Mouse (Mus musculus): ENCODE results near the gene Elmo1. TPM values are rescaled to one million over a fixed set of nuclear protein-coding genes. Genes with fewer than 3 reads are reported as not detected.

The Elmo1 gene
- total RNA-seq, 4 experiments from 2014 or later = 7.0 to 9.4 (median 7.7) TPM

DNA sequence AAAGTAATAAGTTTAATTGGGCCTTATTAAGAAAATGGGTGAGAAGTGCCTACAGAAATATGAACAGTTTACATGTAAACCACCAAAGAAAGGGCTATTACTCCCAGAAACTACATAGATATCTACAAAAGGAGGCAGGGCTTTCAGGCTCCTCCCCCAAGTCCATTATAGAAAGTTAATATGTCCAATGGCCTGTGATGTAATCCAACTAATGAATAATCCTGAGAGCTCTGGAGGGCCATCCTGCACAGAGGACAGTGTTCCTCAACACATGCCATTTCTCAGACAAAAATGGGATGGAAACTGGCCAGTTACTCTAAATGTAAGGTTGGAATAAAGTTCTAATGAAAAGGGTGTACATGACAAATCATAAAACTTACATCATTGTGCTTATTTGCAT lies 373.8 kb downstream of the Elmo1 start:
- DNase-seq (ENCODE audit: low spot score) = no peak

DNA sequence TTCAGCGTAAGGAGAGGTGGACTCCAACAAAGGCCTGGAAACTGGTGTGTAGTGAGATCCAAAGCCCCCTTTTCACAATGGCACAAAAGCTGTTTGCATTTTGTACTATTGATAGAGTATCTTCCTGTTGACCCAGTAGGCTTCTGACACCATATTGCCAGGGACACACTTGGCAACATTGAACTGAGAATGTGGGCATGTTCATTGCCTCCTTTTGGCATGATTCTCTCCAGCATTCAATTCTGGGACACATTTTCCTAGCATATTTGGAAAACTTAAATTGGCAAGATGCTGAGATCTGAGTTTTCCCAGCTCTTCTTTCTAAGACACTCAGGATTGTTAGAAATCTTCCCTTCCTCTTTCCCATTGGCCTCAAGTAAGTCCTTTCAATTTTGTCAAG lies 377.0 kb downstream of the Elmo1 start:
- no peak for DNase-seq (ENCODE audit: low spot score)

DNA sequence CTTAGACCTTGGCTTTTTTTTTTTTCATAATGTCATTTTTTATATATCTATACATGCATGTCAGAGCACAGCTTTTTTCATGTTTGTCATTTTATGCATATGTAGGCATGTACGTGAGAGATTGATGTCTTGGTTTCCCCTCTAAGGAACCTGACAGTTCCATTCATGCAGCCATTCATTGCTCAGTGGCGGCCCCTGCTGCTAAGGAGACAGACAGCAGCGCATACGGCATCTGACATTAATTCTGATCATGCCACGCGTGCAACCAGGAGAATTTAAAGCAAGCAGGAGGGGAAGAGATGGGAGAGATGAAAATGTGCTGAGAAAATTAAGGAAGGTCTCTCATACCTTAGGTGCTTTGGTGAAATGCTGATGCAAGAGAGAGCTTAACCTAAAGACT lies 381.3 kb downstream of the Elmo1 start:
- DNase-seq (ENCODE audit: low spot score) = peak; percentile 59

DNA sequence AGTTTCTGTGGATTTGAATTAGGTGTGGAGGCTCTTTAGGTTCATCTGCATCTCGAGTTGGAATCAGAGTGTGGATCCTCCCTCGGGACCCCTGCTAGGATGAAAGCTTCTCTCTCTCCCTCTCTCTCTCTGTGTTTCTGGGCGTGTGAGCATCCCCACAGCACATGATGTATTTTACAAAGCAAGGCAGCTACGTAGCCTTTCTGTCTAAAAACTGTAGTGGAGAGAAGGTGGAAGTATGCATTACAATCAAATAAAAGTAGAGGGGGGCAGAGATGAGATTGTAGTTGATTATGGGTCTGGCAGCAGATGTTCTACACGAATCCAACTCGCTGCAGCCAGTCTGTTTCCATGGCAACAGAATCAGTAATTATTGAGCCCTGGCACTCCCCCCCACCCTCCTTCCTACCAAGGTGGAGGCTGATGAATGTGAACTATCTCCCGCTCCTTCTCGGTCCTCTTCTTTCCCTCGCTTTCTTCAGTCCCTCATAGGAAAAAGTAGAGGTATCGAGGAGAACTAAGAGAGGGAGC lies 382.0 kb downstream of the Elmo1 start:
- DNase-seq (ENCODE audit: low spot score) = no peak

DNA sequence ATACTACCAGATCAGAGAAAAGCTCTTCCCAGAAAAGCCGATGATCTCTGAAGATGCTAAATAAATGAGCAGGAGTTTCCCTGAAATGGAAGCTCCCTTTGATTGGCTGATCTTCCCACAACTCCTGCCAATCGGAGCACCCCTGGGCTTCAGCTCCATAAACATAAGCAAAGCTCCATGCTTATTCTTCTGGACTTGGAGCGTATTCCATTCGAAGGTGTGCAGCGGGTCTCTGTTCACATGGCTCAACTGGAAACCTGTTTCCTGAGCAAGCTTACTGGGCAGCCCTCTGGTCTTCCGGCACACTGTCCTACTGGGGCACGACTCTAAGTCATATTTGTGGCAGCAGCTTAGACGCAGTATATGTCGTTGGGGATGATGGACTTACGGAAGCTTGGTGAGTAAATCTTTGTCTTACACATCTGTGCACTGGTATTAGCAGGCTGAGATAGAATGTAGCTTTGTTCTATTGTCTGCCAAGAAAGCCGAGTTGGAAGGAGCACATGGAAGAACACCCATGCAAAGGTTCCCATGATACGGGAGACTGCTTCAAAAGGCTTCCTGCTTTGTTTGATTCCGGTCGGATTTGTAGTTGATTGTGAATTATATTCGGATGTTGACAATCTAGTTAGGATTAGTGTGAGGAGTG lies 382.6 kb downstream of the Elmo1 start:
- DNase-seq (ENCODE audit: low spot score) = no peak

DNA sequence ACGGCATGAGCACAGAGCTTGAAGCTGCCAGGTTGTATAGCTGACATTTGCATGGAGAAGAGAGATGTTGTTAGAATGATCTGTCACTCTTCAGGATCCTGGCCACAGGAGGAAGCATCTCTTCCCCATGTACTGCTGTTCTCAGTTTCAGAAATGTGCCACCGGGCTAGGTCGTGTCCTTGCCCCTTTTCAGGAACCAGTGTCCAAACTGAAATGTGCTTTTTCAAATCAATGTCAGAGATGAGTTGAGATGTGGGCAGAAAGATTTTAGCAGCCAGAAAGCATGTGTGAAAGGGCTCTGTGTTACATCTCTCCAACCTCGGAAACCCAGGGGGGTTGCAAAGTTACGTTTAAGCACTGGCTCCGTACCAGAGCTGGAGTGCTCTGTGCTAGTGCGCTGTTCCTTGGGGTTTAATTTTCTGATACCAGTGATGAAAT lies 383.3 kb downstream of the Elmo1 start:
- DNase-seq (ENCODE audit: low spot score) = no peak

DNA sequence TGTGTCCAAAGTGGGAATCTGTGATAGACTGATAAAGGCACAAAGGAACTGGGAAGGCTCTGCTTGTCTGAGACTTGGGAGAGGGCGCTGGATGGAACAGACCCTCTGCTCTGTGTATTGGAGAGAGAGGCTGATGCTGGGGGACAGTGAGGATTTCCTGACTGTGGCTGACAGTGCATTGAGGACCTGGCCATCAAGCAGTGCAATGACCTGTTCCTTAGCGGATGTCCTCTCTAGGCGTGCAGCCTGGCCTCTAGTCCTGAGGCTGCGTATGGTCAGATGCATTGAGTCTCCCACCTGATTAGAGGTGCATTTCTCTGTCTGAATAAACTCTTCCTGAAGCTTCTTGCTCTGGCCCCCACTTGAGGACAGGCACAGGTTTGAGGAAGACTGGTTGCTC lies 384.2 kb downstream of the Elmo1 start:
- no peak for DNase-seq (ENCODE audit: low spot score)

DNA sequence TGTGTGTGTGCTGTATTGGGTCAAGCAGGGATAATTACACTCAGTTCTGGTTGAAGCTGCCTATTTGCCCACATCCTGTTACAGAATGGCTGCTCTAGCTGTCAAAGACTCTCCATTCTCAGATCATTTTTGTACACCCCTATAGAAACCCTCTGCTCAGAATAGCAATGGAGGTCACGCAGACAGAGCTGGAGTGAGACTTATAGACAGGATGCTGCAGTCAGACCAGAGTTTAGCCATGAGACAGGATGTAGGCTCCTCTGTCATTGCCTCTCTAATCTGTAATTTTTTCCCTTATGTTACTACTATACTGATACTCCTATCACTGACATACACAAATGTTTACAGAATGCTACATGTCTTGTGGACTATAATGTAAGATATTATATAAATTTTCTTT lies 391.4 kb downstream of the Elmo1 start:
- no peak for DNase-seq (ENCODE audit: low spot score)

DNA sequence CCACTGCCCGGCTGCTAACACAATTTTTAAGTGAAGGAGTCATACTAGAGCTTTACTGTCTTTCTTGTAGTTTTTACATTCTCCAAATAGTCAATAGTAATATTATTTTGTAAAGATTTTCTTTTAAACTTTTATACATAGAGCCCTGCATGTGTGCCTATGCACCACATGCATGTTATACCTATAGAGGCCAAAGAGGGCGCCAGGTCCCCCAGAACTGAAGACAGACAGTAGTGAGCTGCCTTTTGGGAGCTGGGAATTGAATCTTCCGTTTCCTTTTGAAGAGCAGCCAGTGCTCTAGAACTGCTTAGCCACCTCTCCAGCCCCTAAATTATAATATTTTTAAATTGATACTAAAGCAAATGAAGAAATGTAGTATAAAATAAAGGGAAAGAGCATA lies 398.7 kb downstream of the Elmo1 start:
- no peak for DNase-seq (ENCODE audit: low spot score)

DNA sequence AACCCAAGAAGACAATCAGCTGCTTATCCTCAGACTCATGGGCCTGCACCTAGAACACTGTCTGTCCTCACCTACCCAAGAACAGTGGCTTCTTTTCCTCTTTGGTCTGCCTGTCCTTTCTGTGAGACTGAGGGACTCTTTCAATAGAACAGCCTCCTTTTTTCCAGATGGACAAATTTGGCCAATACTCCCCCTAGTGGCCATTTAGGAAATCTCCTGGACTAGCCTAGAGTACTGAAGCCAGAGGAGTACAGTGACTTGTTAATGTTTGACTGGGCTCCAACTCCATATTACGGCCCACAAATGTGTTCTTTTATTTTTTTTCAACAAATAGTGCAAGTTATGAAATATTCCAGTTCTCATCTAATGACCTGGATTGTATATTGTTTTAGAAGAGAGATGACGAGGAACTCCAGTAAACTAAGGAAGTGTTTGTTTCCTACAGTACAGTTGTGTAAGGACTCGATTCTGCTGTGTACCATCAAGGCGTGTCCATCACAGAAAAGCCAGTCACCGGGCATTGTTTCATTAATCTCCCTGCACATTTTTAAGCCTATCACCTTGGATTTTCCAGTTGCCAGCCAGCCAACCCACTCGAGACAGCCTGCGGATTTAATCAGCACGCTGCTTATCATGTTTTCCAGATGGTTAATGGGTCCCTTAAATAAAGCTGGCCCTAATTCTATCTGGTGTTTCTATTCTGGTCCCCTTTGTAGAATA lies 399.5 kb downstream of the Elmo1 start:
- peak; percentile 26 for DNase-seq (ENCODE audit: low spot score)

DNA sequence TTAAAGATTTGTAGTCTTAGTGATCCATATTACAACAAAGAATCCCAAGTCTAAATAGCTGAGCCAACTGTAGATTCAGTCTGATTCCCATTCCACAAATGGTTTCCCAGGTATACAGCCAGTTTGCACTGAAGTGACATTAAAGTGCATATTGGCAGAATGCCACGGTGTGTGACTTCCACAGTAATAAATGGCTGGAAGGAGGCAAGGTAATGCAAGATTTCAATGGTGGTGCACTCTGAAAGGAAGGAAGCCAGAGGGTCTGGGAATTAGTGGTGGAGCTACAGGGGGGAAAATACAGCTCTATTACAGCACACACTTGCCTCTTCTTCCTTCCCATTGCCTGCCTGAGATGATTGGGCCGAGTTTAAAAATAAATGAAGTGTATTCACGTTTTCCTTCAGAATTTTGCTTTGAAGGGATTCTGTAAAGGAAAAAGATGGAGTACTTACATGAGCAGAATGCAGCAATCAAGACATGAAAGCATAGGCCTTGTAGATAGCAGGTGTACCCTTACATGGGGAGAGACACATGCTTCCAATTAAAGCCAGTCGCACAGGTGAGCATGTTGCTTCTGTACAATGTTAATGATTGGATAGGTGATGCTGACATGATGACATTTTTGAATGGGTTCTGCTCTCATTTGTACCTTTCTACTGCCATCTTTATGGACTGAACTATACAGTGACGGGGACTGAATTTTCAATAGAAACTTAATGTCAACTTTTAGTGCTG lies 400.6 kb downstream of the Elmo1 start:
- peak; percentile 18 for DNase-seq (ENCODE audit: low spot score)

DNA sequence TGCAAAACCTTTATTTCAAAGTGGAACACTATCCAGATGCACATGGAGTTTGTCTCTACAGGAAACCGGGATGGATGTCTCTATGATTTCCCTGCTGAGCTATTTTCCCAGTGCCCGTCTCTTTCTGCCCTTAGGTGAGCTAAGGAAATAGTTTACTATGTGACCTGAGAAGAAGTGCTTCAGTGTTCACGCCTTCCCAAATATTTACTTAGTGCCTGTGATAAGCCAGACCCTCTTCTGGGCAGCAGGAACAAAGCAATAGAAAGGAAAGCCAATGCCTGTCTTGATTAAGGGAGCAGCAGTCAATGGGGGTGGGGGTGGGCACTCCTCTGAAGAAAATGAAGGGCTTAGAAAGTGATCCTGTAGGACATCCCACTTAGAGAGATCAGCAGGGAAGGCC lies 401.3 kb downstream of the Elmo1 start:
- no peak for DNase-seq (ENCODE audit: low spot score)

DNA sequence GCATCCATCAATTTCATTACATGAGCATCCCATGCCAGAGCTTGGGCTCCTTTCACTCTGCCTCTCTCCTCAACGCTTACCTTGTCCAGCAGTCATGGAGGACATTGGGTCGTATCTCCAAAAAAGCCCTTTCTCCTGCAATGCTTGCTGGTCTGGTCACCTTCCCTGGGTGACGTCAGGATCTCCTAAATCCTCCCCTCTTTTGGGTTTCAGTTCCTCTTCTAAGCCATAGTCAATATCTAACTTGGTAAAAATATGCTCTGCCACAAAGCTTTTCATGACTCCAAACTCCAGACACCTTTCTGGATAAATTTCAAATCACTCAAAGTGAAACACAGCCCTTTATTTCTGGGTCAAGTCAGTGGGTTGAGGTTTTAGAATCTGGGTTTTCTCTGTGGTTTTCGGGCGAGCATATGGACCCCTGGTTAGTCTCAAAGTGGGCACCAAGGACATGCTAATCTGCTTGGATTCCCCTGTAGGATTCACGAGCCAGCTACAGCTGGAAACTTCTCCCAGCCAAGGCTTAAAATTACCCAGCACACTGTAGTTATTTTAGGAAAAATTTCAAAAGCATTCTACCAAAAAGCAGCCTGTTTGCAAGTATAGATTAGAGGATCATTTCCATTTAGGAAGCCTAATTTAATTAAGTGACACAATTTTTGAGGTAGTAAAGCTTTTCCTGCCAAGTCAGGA lies 403.8 kb downstream of the Elmo1 start:
- DNase-seq (ENCODE audit: low spot score) = peak; percentile 16

DNA sequence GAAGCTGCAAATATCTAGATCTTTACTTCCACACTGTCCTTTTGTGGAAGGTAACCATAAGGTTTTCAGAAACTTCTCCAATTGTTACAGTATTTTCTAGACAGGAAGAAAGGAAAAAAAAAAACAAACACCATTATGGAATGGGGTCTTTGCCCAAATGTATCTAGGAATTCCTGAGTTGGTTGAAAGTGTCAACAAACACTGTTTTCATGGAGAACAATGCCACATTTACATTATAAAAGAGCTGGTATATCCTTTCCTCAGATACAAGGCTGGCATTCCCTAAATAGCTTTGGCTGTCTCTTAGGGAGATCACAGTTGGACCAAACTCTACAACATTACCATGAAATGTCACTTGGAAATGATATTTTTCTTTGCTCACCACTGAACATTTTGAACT lies 411.5 kb downstream of the Elmo1 start:
- no peak for DNase-seq (ENCODE audit: low spot score)

DNA sequence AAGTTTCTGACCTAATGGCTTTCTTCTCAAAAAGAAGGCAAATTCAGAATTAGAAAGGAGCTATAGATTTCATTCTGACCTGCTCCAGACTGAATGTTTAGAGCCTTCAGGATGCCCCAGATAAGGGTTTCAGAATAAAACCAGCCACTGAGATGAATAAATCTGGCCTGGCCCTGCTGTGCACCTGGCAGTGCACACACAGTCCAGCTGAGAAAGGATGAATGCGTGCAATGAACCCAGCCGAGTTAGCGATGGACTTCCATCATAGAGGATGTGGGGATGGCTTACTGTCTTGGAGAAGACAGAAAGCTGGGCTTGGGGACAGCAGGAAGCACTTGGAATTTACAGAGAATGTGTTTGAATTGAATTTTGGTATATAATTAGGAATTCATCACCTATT lies 413.0 kb downstream of the Elmo1 start:
- no peak for DNase-seq (ENCODE audit: low spot score)

DNA sequence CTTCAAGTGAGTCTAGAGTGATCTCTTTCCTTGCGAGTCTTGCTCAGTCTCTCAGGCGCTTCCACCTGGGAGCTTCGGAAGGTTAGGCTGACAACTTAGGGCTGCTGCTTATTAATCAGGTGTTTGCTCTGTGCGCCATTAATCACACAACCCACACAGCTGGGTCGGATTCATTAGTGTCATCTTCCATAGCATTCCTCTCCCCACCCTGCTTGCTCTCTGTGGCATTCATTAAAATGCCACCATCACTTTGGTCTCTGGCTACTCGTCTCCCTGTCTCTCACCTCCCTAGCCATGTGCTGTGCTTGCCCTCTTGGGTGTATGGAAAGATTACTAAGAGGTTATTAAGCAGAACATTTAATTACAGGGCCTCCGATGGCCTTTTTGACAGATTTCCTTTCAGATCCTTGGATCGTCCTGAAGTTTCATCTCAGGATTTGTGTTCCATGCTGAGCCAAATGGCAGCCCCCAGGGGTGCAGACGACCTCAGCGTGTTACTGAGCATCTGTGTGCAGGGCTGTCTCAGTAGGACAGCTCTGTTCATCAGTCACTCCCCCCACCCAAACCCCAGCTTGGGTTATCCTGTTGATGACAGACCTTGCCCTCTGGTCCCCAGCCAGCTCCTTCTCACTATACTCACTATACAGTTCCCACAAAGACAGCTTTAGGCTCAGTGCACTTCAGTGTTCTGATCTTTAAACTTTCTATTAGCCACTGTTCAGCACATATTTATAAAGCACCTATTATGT lies 417.2 kb downstream of the Elmo1 start:
- no peak for DNase-seq (ENCODE audit: low spot score)

DNA sequence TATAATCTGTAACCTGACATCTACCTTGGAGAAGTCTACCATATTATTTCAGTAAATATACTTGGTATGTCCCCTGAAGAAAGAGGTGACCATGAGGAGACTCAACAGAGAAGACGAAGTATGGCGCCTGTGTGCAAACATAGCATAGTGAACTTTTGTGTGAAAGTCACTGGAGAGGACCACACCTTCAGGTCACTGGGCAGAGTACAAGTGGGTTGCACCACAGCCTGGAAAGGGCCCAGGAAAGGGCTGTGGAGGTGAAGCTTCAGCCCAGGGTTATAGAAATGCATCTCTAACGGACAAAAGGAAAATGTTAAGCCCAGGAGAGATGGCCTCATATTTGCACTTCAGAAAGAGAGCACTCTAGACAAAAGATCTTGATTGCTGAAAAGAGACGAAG lies 420.6 kb downstream of the Elmo1 start:
- DNase-seq (ENCODE audit: low spot score) = no peak

DNA sequence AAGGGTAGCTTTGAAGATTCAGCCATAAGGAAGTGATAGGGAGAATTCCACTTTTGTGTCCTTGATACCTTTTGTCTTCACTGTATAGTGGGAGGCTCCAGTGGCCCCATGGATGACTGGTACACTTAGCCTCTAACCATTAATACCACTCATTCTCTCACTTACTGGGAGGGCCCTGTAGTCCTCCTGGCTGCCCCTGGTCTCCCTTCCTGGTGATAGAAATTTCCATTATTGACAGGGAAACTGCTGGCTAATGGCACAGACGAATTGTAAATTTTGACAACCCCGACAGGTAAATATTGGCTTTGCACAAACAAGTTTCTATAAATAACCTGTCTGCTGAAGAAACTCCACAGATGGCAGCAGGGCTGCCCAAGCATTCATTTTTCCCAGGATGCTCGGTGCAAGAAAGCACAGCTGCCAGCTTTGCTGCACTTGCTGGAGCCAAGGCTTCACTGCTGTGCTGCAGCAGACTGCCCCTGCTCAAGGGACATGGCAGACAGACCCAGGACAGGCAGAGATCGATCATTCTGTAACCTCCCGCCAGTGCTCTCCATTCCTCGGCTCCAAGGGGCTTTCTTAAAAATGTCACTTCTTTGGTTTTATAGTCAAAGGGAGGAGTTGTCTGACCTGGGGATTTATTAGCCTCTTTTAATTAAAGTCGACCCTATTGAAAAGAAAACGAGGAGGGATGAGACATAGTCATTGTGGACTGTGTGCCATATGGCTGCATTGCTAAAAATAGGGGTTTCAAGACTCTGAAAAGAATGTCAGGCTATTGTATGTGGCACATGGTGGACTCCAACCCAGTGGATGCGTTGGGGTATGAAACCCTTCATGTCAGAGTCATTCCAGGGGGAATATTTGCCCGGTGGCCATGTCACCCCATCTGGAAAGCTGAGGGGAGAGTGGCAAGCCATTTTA lies 422.2 kb downstream of the Elmo1 start:
- no peak for DNase-seq (ENCODE audit: low spot score)

DNA sequence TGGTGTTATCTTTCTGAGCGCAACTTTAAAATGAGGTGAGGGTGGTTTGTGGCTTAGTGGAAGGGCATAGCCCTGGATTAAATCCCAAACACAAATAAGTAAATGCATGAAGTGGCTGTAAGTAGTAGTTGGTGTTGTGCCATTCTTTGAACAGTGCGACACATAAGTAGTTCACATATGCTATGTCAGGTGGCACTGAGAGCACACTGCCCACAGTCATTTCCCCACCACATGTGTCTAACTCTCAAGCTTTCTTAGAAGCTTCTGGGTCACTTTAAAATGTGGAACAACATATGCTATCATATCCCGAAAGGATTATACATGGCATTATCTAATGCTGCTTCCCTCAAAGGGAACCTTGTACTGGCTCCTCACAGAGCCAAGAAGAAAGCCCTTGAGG lies 424.3 kb downstream of the Elmo1 start:
- no peak for DNase-seq (ENCODE audit: low spot score)

DNA sequence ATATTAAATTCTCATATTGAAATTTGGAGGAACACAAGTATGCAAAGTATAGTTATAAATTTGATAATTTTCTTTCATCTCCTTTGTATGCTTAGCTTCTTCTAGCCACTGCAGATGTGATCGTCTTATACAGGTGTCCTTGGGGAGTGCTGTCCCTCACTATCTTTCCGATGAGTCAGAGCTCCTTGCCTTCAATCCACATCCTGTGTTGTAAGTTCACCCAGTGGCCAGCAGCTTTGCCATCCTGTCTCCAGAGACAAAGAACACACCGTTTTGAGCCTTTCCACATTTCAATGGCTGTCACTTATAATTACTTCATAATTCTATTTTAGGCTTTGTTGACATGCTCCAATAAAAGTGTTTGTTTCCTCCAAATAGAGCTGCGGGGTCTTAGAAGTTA lies 425.7 kb downstream of the Elmo1 start:
- DNase-seq (ENCODE audit: low spot score) = no peak
